Mouse (Mus musculus): ENCODE results near the gene Olfr622. TPM values are rescaled to one million over a fixed set of nuclear protein-coding genes. Genes with fewer than 3 reads are reported as not detected.

Gene Olfr622
- total RNA-seq (2012; rRNA removed) (not detected in 2 replicates), total RNA-seq (2014; rRNA removed) (not detected in 2 replicates), polyA plus RNA-seq (2012; ENCODE audit: insufficient read length, low read depth) (not detected in 2 replicates)

GRCm38 (mm10) chr7:103642602-103643001 is at the start of gene Olfr622:
Olfr622 (minus strand) TSS chr7:103642702.
- TF ChIP-seq POLR2A (IDR thresholded peaks at IDR 0.05; ENCODE audit: low read depth, low read length) (no peak), NELFE (IDR thresholded peaks at IDR 0.05; ENCODE audit: low read depth, low read length) (no peak)
- DNase-seq (ENCODE audit: extremely low read depth): no peak
- in situ Hi-C loops (cut with MboI; ENCODE audit: low pct_ligation_motif_present, low pct_unique_long_range_greater_than_20kb, low sequenced_read_pairs) (no loop called here), dilution Hi-C loops (cut with MboI; ENCODE audit: extremely low pct_ligation_motif_present, extremely low pct_unique_long_range_greater_than_20kb, low sequenced_read_pairs) (no loop called here)
- H3K4me1 ChIP-seq (ENCODE audit: control insufficient read depth in 1 of 2, insufficient read depth in 2 of 2): no peaks in the 10 kb centered on the region
- H3K79me2 ChIP-seq (replicated peaks; ENCODE audit: control insufficient read depth, extremely low read depth, insufficient read depth, poor library complexity, severe bottlenecking): no peaks in the 10 kb centered on the region
- no peak within 1 kb of the TSS for H3K4me3 ChIP-seq (replicated peaks in 1 of 3; ENCODE audit: low read depth in 2 of 3, low read length in 2 of 3, poor library complexity in 1 of 3)
- H3K27ac ChIP-seq (ENCODE audit: insufficient read depth, low read depth): no peak within 1 kb of the TSS
- no peaks in the 10 kb centered on the region for H3K36me3 ChIP-seq (replicated peaks in 1 of 2; ENCODE audit: control insufficient read depth in 1 of 2, insufficient read depth in 1 of 2, low read length in 1 of 2)
- peaks cover 3% of the 10 kb centered on the region for H3K27me3 ChIP-seq (replicated peaks)
- H3K4me2 ChIP-seq (ENCODE audit: insufficient read depth, low read depth, poor library complexity, severe bottlenecking): no peak within 1 kb of the TSS
- no peaks in the 10 kb centered on the region for H3K9me3 ChIP-seq (replicated peaks; ENCODE audit: low read length)
- H3K9ac ChIP-seq (ENCODE audit: insufficient read depth, low read depth): no peak within 1 kb of the TSS

GRCm38 (mm10) chr7:103682420-103682819 is 39.9 kb upstream of the Olfr622 start, which contains the start of gene Olfr625-ps1:
Olfr625-ps1 (plus strand) TSS chr7:103682720.
- in situ Hi-C loops (cut with MboI; ENCODE audit: low pct_ligation_motif_present, low pct_unique_long_range_greater_than_20kb, low sequenced_read_pairs): no loop called here
- dilution Hi-C loops (cut with MboI; ENCODE audit: extremely low pct_ligation_motif_present, extremely low pct_unique_long_range_greater_than_20kb, low sequenced_read_pairs): no loop called here

GRCm38 (mm10) chr7:103671091-103671490 is 28.6 kb upstream of the Olfr622 start, which contains the start of gene Olfr624:
Olfr624 (minus strand) TSS chr7:103671191.
- dilution Hi-C loops (cut with MboI; ENCODE audit: extremely low pct_ligation_motif_present, extremely low pct_unique_long_range_greater_than_20kb, low sequenced_read_pairs): no loop called here
- in situ Hi-C loops (cut with MboI; ENCODE audit: low pct_ligation_motif_present, low pct_unique_long_range_greater_than_20kb, low sequenced_read_pairs): no loop called here

More at GRCm38 (mm10) chr7:103682420-103682819, 39.9 kb upstream of the Olfr622 start, which contains the start of gene Olfr625-ps1:
- TF ChIP-seq RCOR1 (conservative IDR thresholded peaks at IDR 0.05; ENCODE audit: low read depth, low read length): no peak
- no peak for TF ChIP-seq CTCF (conservative IDR thresholded peaks at IDR 0.05 in 1 of 2, IDR thresholded peaks at IDR 0.05 in 1 of 2; ENCODE audit: low read depth in 2 of 2, low read length in 2 of 2)
- TF ChIP-seq MYC (IDR thresholded peaks at IDR 0.05; ENCODE audit: low read depth, low read length): no peak
- TF ChIP-seq POLR2AphosphoS2 (IDR thresholded peaks at IDR 0.05; ENCODE audit: low read depth, low read length): no peak
- TF ChIP-seq ZMIZ1 (IDR thresholded peaks at IDR 0.05; ENCODE audit: low read depth, low read length): no peak
- TF ChIP-seq GABPA (IDR thresholded peaks at IDR 0.05; ENCODE audit: insufficient replicate concordance, low read depth, low read length): no peak
- TF ChIP-seq SIN3A (IDR thresholded peaks at IDR 0.05; ENCODE audit: low read length): no peak
- TF ChIP-seq TCF12 (IDR thresholded peaks at IDR 0.05; ENCODE audit: low read depth, low read length): no peak
- no peak for TF ChIP-seq E2F4 (IDR thresholded peaks at IDR 0.05; ENCODE audit: insufficient replicate concordance, low read depth, low read length)
- TF ChIP-seq MXI1 (IDR thresholded peaks at IDR 0.05; ENCODE audit: low read depth, low read length): no peak
- TF ChIP-seq EP300 (IDR thresholded peaks at IDR 0.05; ENCODE audit: low read length): no peak
- no peak for TF ChIP-seq MEF2A (IDR thresholded peaks at IDR 0.05; ENCODE audit: borderline replicate concordance, low read depth, low read length)
- no peak for TF ChIP-seq MAX (IDR thresholded peaks at IDR 0.05; ENCODE audit: low read length)
- TF ChIP-seq BHLHE40 (IDR thresholded peaks at IDR 0.05; ENCODE audit: low read depth, low read length): no peak
- no peak for TF ChIP-seq POLR2A (IDR thresholded peaks at IDR 0.05; ENCODE audit: low read depth, low read length)
- no peak for TF ChIP-seq JUN (IDR thresholded peaks at IDR 0.05; ENCODE audit: insufficient read depth, low read depth, low read length)
- TF ChIP-seq MAFK (IDR thresholded peaks at IDR 0.05; ENCODE audit: insufficient replicate concordance, low read length): no peak
- H3K9ac ChIP-seq (ENCODE audit: insufficient read depth, low read depth): no peak within 1 kb of the TSS
- H3K27me3 ChIP-seq (replicated peaks): no peaks in the 10 kb centered on the region
- H3K4me2 ChIP-seq (ENCODE audit: insufficient read depth, low read depth, poor library complexity, severe bottlenecking): no peak within 1 kb of the TSS
- no peaks in the 10 kb centered on the region for H3K79me2 ChIP-seq (replicated peaks; ENCODE audit: control insufficient read depth, extremely low read depth, insufficient read depth, poor library complexity, severe bottlenecking)
- H3K9me3 ChIP-seq (replicated peaks; ENCODE audit: low read length): no peaks in the 10 kb centered on the region
- H3K36me3 ChIP-seq (replicated peaks in 1 of 2; ENCODE audit: control insufficient read depth in 1 of 2, insufficient read depth in 1 of 2, low read length in 1 of 2): no peaks in the 10 kb centered on the region
- H3K4me3 ChIP-seq (replicated peaks in 1 of 3; ENCODE audit: low read depth in 2 of 3, low read length in 2 of 3, poor library complexity in 1 of 3): no peak within 1 kb of the TSS
- H3K27ac ChIP-seq (ENCODE audit: insufficient read depth, low read depth): no peak within 1 kb of the TSS
- no peak for DNase-seq (ENCODE audit: extremely low read depth)
- no peaks in the 10 kb centered on the region for H3K4me1 ChIP-seq (ENCODE audit: control insufficient read depth in 1 of 2, insufficient read depth in 2 of 2)

More at GRCm38 (mm10) chr7:103671091-103671490, 28.6 kb upstream of the Olfr622 start, which contains the start of gene Olfr624:
- no peak within 1 kb of the TSS for H3K4me3 ChIP-seq (replicated peaks in 1 of 3; ENCODE audit: low read depth in 2 of 3, low read length in 2 of 3, poor library complexity in 1 of 3)
- TF ChIP-seq ZMIZ1 (IDR thresholded peaks at IDR 0.05; ENCODE audit: low read depth, low read length) (no peak), GABPA (IDR thresholded peaks at IDR 0.05; ENCODE audit: insufficient replicate concordance, low read depth, low read length) (no peak), EP300 (IDR thresholded peaks at IDR 0.05; ENCODE audit: low read length) (no peak), MAX (IDR thresholded peaks at IDR 0.05; ENCODE audit: low read length) (no peak), ZNF384 (IDR thresholded peaks at IDR 0.05; ENCODE audit: low read depth, low read length) (no peak), NELFE (IDR thresholded peaks at IDR 0.05; ENCODE audit: low read depth, low read length) (no peak), NRF1 (IDR thresholded peaks at IDR 0.05; ENCODE audit: low read depth, low read length) (no peak), USF2 (conservative IDR thresholded peaks at IDR 0.05; ENCODE audit: low read depth, low read length) (no peak), ELF1 (IDR thresholded peaks at IDR 0.05; ENCODE audit: low read depth, low read length) (no peak), MEF2A (IDR thresholded peaks at IDR 0.05; ENCODE audit: borderline replicate concordance, low read depth, low read length) (no peak), E2F4 (IDR thresholded peaks at IDR 0.05; ENCODE audit: insufficient replicate concordance, low read depth, low read length) (no peak), ZKSCAN1 (IDR thresholded peaks at IDR 0.05; ENCODE audit: borderline replicate concordance, low read depth, low read length) (no peak), CTCF (conservative IDR thresholded peaks at IDR 0.05 in 1 of 2, IDR thresholded peaks at IDR 0.05 in 1 of 2; ENCODE audit: low read depth in 2 of 2, low read length in 2 of 2) (no peak), TCF12 (IDR thresholded peaks at IDR 0.05; ENCODE audit: low read depth, low read length) (no peak), SMC3 (IDR thresholded peaks at IDR 0.05; ENCODE audit: low read depth, low read length) (no peak)
- no peaks in the 10 kb centered on the region for H3K79me2 ChIP-seq (replicated peaks; ENCODE audit: control insufficient read depth, extremely low read depth, insufficient read depth, poor library complexity, severe bottlenecking)
- DNase-seq (ENCODE audit: extremely low read depth): no peak
- no peak within 1 kb of the TSS for H3K9ac ChIP-seq (ENCODE audit: insufficient read depth, low read depth)
- H3K36me3 ChIP-seq (replicated peaks in 1 of 2; ENCODE audit: control insufficient read depth in 1 of 2, insufficient read depth in 1 of 2, low read length in 1 of 2): no peaks in the 10 kb centered on the region
- H3K27me3 ChIP-seq (replicated peaks): no peaks in the 10 kb centered on the region
- H3K27ac ChIP-seq (ENCODE audit: insufficient read depth, low read depth): no peak within 1 kb of the TSS
- no peaks in the 10 kb centered on the region for H3K4me1 ChIP-seq (ENCODE audit: control insufficient read depth in 1 of 2, insufficient read depth in 2 of 2)
- H3K9me3 ChIP-seq (replicated peaks; ENCODE audit: low read length): no peaks in the 10 kb centered on the region
- H3K4me2 ChIP-seq (ENCODE audit: insufficient read depth, low read depth, poor library complexity, severe bottlenecking): no peak within 1 kb of the TSS
